Mouse (Mus musculus): ENCODE measurements at regions not wholly inside any gene's neighbourhood (a gene's known extent, or its start where the extent isn't known, plus 50 kb on each side); places are given as distances from the start of the nearest gene placed in this dataset.

GRCm38 (mm10) chr5:46406404-46406803 lies 549.0 kb upstream of the Lcorl start:
- intact Hi-C loops (cut with DNase I) = no loop called here
- peak; percentile 31 for TF ChIP-seq CTCF (IDR thresholded peaks at IDR 0.05)
- TF ChIP-seq EP300 (IDR thresholded peaks at IDR 0.05; ENCODE audit: insufficient read depth, low read depth, low read length) = no peak
- Histone ChIP-seq H3K4me3 (no peak overlapping the region), H3K9ac (ENCODE audit: low read depth, low read length) (no peak overlapping the region), H3K27me3 (ENCODE audit: control insufficient read depth, insufficient read depth, low read length) (no peaks in the 10 kb centered on the region), H3K79me2 (replicated peaks; ENCODE audit: control insufficient read depth, insufficient read depth, low read length) (no peaks in the 10 kb centered on the region), H3K27ac (no peak overlapping the region), H3K36me3 (ENCODE audit: control insufficient read depth, insufficient read depth, low read length) (no peaks in the 10 kb centered on the region), H3K4me1 (ENCODE audit: control insufficient read depth, insufficient read depth, low read length) (no peaks in the 10 kb centered on the region)
- no peak for DNase-seq
- 53% methylated on average over 3 of the region's 3 CpGs for WGBS

GRCm38 (mm10) chr5:46386591-46386990 lies 529.2 kb upstream of the Lcorl start:
- no peaks in the 10 kb centered on the region for H3K79me2 ChIP-seq (replicated peaks; ENCODE audit: control insufficient read depth, insufficient read depth, low read length)
- H3K36me3 ChIP-seq (ENCODE audit: control insufficient read depth, insufficient read depth, low read length) = no peaks in the 10 kb centered on the region
- whole genome bisulfite sequencing = 62% methylated on average over 2 of the region's 2 CpGs
- no peaks in the 10 kb centered on the region for H3K4me1 ChIP-seq (ENCODE audit: control insufficient read depth, insufficient read depth, low read length)
- no peak overlapping the region for H3K4me3 ChIP-seq
- no peak for DNase-seq
- no peaks in the 10 kb centered on the region for H3K27me3 ChIP-seq (ENCODE audit: control insufficient read depth, insufficient read depth, low read length)
- TF ChIP-seq POLR2A (IDR thresholded peaks at IDR 0.05; ENCODE audit: insufficient read depth, low read depth, low read length) = no peak
- TF ChIP-seq EP300 (IDR thresholded peaks at IDR 0.05; ENCODE audit: insufficient read depth, low read depth, low read length) = no peak
- TF ChIP-seq CTCF (IDR thresholded peaks at IDR 0.05) = no peak
- no peak overlapping the region for H3K27ac ChIP-seq
- intact Hi-C loops (cut with DNase I) = no loop called here
- no peak overlapping the region for H3K9ac ChIP-seq (ENCODE audit: low read depth, low read length)

GRCm38 (mm10) chr5:46367328-46367727 lies 509.9 kb upstream of the Lcorl start:
- Histone ChIP-seq H3K4me1 (ENCODE audit: control insufficient read depth, insufficient read depth, low read length) (no peaks in the 10 kb centered on the region), H3K27ac (no peak overlapping the region), H3K79me2 (replicated peaks; ENCODE audit: control insufficient read depth, insufficient read depth, low read length) (no peaks in the 10 kb centered on the region), H3K27me3 (ENCODE audit: control insufficient read depth, insufficient read depth, low read length) (no peaks in the 10 kb centered on the region), H3K9ac (ENCODE audit: low read depth, low read length) (no peak overlapping the region), H3K4me3 (no peak overlapping the region), H3K36me3 (ENCODE audit: control insufficient read depth, insufficient read depth, low read length) (no peaks in the 10 kb centered on the region)
- TF ChIP-seq CTCF (IDR thresholded peaks at IDR 0.05) (no peak), POLR2A (IDR thresholded peaks at IDR 0.05; ENCODE audit: insufficient read depth, low read depth, low read length) (no peak), EP300 (IDR thresholded peaks at IDR 0.05; ENCODE audit: insufficient read depth, low read depth, low read length) (no peak)
- DNase-seq = no peak
- intact Hi-C loops (cut with DNase I) = no loop called here
- WGBS = 51% methylated on average over 1 of the region's 1 CpGs

GRCm38 (mm10) chr5:46363661-46364060 lies 506.2 kb upstream of the Lcorl start:
- H3K4me3 ChIP-seq = no peak overlapping the region
- no peaks in the 10 kb centered on the region for H3K4me1 ChIP-seq (ENCODE audit: control insufficient read depth, insufficient read depth, low read length)
- no peaks in the 10 kb centered on the region for H3K36me3 ChIP-seq (ENCODE audit: control insufficient read depth, insufficient read depth, low read length)
- DNase-seq = no peak
- H3K27ac ChIP-seq = no peak overlapping the region
- intact Hi-C loops (cut with DNase I) = no loop called here
- TF ChIP-seq POLR2A (IDR thresholded peaks at IDR 0.05; ENCODE audit: insufficient read depth, low read depth, low read length) (no peak), EP300 (IDR thresholded peaks at IDR 0.05; ENCODE audit: insufficient read depth, low read depth, low read length) (no peak)
- no peaks in the 10 kb centered on the region for H3K27me3 ChIP-seq (ENCODE audit: control insufficient read depth, insufficient read depth, low read length)
- H3K9ac ChIP-seq (ENCODE audit: low read depth, low read length) = no peak overlapping the region
- H3K79me2 ChIP-seq (replicated peaks; ENCODE audit: control insufficient read depth, insufficient read depth, low read length) = no peaks in the 10 kb centered on the region
- 57% methylated on average over 2 of the region's 2 CpGs for WGBS

GRCm38 (mm10) chr5:46361637-46362036 lies 504.2 kb upstream of the Lcorl start:
- H3K4me1 ChIP-seq (ENCODE audit: control insufficient read depth, insufficient read depth, low read length) = no peaks in the 10 kb centered on the region
- intact Hi-C loops (cut with DNase I) = no loop called here
- DNase-seq = no peak
- H3K27me3 ChIP-seq (ENCODE audit: control insufficient read depth, insufficient read depth, low read length) = no peaks in the 10 kb centered on the region
- H3K27ac ChIP-seq = no peak overlapping the region
- WGBS = 58% methylated on average over 1 of the region's 1 CpGs
- H3K79me2 ChIP-seq (replicated peaks; ENCODE audit: control insufficient read depth, insufficient read depth, low read length) = no peaks in the 10 kb centered on the region
- no peak overlapping the region for H3K9ac ChIP-seq (ENCODE audit: low read depth, low read length)
- no peak overlapping the region for H3K4me3 ChIP-seq
- TF ChIP-seq POLR2A (IDR thresholded peaks at IDR 0.05; ENCODE audit: insufficient read depth, low read depth, low read length) (no peak), CTCF (IDR thresholded peaks at IDR 0.05) (no peak), EP300 (IDR thresholded peaks at IDR 0.05; ENCODE audit: insufficient read depth, low read depth, low read length) (no peak)
- no peaks in the 10 kb centered on the region for H3K36me3 ChIP-seq (ENCODE audit: control insufficient read depth, insufficient read depth, low read length)

GRCm38 (mm10) chr5:46348448-46348847 lies 491.0 kb upstream of the Lcorl start:
- Histone ChIP-seq H3K36me3 (ENCODE audit: control insufficient read depth, insufficient read depth, low read length) (no peaks in the 10 kb centered on the region), H3K27me3 (ENCODE audit: control insufficient read depth, insufficient read depth, low read length) (no peaks in the 10 kb centered on the region), H3K79me2 (replicated peaks; ENCODE audit: control insufficient read depth, insufficient read depth, low read length) (no peaks in the 10 kb centered on the region), H3K27ac (no peak overlapping the region), H3K4me3 (no peak overlapping the region), H3K9ac (ENCODE audit: low read depth, low read length) (no peak overlapping the region), H3K4me1 (ENCODE audit: control insufficient read depth, insufficient read depth, low read length) (no peaks in the 10 kb centered on the region; the same call in 1 of the 2 replicates)
- intact Hi-C loops (cut with DNase I) = loop anchor here (5.0 kb wide), 2 partner anchors 491 to 816 kb away; partner anchors contain the start of gene Lcorl
- WGBS = 80% methylated on average over 5 of the region's 5 CpGs
- no peak for TF ChIP-seq CTCF (IDR thresholded peaks at IDR 0.05)
- TF ChIP-seq EP300 (IDR thresholded peaks at IDR 0.05; ENCODE audit: insufficient read depth, low read depth, low read length) = no peak
- TF ChIP-seq POLR2A (IDR thresholded peaks at IDR 0.05; ENCODE audit: insufficient read depth, low read depth, low read length) = no peak
- DNase-seq = no peak

Data from heart, adult 2 months (tissue).